Mouse (Mus musculus) heart, adult 2 months (tissue): ENCODE data around the gene Agmat. TPM values are rescaled to one million over a fixed set of nuclear protein-coding genes. Genes with fewer than 3 reads are reported as not detected.

Experiments used
- DNase-seq, 2 experiments: peaks; one replicate each; pipeline ENCODE4 v3.0.0; 2021
- H3K27ac ChIP-seq: fragments of 200-600 bp; 2 replicates; pipeline ENCODE4 v1.8.1; 2022
- H3K27me3 ChIP-seq: fragments of 200-500 bp; 2 replicates; pipeline ENCODE4 v1.6.1; 2012; ENCODE audit warnings: mild to moderate bottlenecking, low read length, inconsistent platforms, mixed read lengths; ENCODE audit not compliant: control insufficient read depth, insufficient read depth
- H3K36me3 ChIP-seq: fragments of 200-500 bp; 2 replicates; pipeline ENCODE4 v1.6.1; 2012; ENCODE audit warnings: low read length, inconsistent platforms; ENCODE audit not compliant: control insufficient read depth, insufficient read depth
- H3K4me1 ChIP-seq: fragments of 200-500 bp; 2 replicates; pipeline ENCODE4 v1.6.1; 2011; ENCODE audit warnings: low read length; ENCODE audit not compliant: control insufficient read depth, insufficient read depth
- H3K4me3 ChIP-seq: fragments of 200-600 bp; 2 replicates; pipeline ENCODE4 v1.8.1; 2022
- H3K79me2 ChIP-seq: fragments of 200-500 bp; replicated peaks from 2 replicates; pipeline ENCODE4 v1.6.1; 2012; ENCODE audit warnings: mild to moderate bottlenecking, inconsistent platforms, low read length, moderate library complexity, mixed read lengths; ENCODE audit not compliant: control insufficient read depth, insufficient read depth
- H3K9ac ChIP-seq: fragments of 200-500 bp; 2 replicates; pipeline ENCODE4 v1.6.1; 2012; ENCODE audit warnings: low read depth, mild to moderate bottlenecking, control low read depth, inconsistent platforms, low read length, mixed read lengths
- CTCF ChIP-seq: fragments of 200-600 bp; IDR thresholded peaks from 2 replicates; pipeline ENCODE4 v1.8.1; 2022; ENCODE audit warnings: antibody characterized with exemption, mild to moderate bottlenecking, moderate library complexity
- EP300 ChIP-seq: fragments of 200-500 bp; IDR thresholded peaks from 2 replicates; pipeline ENCODE4 v1.6.1; 2011; ENCODE audit warnings: low read depth, low read length, control low read depth; ENCODE audit not compliant: insufficient read depth
- POLR2A ChIP-seq: fragments of 200-500 bp; IDR thresholded peaks from 2 replicates; pipeline ENCODE4 v1.6.1; 2011; ENCODE audit warnings: mild to moderate bottlenecking, low read depth, low read length, control low read depth; ENCODE audit not compliant: insufficient read depth
- WGBS: fragments of 180-500 bp; shearing (Covaris S2); methylation state at CpG from one replicate; pipeline ENCODE4 v1.1.7; 2018; 5-methylcytosine and 5-hydroxymethylcytosine counted together
- intact Hi-C: fragments of 180-260 bp; cut with DNase I; formaldehyde crosslinking; loops from one replicate; pipeline ENCODE4 v1.15.1; 2025
- polyA plus RNA-seq: library from polyadenylated mRNA; depleted of rRNA; stranded (reverse); fragments of >200 nt; gene quantifications from 2 replicates; pipeline ENCODE4 v1.2.3, GENCODE M21; 2012; rRNA removed
- total RNA-seq, 2 experiments: library from RNA; stranded (reverse); gene quantifications; 2 replicates each; pipeline ENCODE4 v1.2.3; 2021

Gene Agmat
- total and polyA plus RNA-seq, 3 experiments = 0.23 to 0.57 (median 0.32) TPM

DNA sequence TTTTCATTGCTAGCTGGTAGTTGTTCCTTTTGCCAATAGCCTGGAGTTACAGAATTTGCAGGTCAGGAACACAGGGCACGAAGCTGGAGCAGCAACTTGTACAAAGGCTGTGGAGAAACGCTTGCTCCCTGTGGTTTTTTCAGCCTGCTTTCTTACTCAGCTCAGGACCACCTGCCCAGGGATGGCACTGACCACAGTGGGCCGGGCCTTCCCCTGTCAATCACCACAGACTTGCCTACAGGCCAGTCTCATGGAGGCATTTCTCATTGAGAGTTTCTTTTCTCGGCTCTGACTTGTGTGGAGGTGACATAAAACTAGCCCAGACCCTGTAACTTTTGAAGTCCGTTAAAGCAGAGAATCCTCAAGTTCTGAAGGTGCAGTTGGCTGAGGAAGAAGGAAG, 51.1 kb downstream of the Agmat start:
- Histone ChIP-seq H3K4me1 (peaks cover 3% of the 10 kb centered on the region), H3K9ac (no peak overlapping the region), H3K4me3 (no peak overlapping the region), H3K79me2 (0 out of 2 replicates have a peak, but pooled peaks cover 4% of the 10 kb centered on the region), H3K36me3 (no peaks in the 10 kb centered on the region; the same call in 1 of the 2 replicates), H3K27ac (no peak overlapping the region), H3K27me3 (no peaks in the 10 kb centered on the region)
- no peak for TF ChIP-seq CTCF
- no peak for TF ChIP-seq POLR2A
- TF ChIP-seq EP300 = no peak
- WGBS = 92% methylated on average over 5 of the region's 5 CpGs
- intact Hi-C loops = loop anchor here (10.0 kb wide), 1 partner anchor 663 kb away; the partner anchor contains the start of gene Szrd1
- no peak for DNase-seq

DNA sequence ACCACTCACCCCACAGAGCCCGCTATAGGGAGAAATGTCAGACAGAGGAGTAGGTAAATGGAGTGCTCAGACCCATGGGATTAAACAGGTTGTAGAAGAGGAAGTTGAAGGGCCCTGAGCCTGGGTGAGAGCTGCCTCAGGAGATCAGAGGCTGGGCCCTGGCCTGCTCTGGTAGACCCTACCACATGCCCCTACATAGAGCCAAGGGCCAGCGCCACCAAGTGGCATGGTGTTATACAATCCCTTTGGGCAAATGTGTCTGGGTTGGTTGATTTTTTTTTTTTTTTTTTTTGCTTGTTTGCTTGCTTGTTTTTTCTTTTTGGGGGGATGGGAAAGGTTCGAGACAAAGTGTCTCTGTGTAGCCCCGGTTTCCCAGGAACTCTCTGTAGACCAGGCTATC, 57.6 kb downstream of the Agmat start:
- no peak overlapping the region for H3K27ac ChIP-seq
- WGBS = 85% methylated on average over 4 of the region's 4 CpGs
- no peaks in the 10 kb centered on the region for H3K27me3 ChIP-seq
- H3K4me1 ChIP-seq = no peaks in the 10 kb centered on the region
- H3K9ac ChIP-seq = no peak overlapping the region
- H3K79me2 ChIP-seq = no peaks in the 10 kb centered on the region
- intact Hi-C loops = no loop called here
- TF ChIP-seq CTCF (peak; percentile 24; the same call in 1 of the 2 replicates), POLR2A (no peak)
- H3K4me3 ChIP-seq = no peak overlapping the region
- H3K36me3 ChIP-seq = no peaks in the 10 kb centered on the region
- no peak for DNase-seq

DNA sequence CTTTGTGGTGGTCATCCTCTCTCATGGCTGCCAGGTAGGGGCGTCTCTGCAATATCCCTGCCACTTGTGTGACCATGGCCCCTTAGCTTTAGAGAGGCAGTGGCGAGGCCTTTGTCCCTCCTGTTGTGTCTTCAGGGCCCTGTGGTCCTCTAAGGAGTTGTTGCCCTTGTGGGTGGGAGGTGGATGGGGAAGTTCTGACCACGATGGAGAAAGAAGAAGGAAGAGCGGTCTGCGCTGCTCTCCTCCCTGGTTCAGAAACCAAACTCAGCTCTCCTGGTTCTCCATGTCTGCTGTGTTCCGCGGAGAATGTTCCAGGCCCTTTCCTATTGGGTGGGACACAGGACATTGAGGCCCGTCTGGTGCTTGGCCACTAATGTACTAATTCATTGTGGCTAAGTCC, 59.4 kb downstream of the Agmat start:
- peak in 1 of 2 experiments; percentile 11 for DNase-seq
- no peak overlapping the region for H3K9ac ChIP-seq
- no peaks in the 10 kb centered on the region for H3K36me3 ChIP-seq
- no peaks in the 10 kb centered on the region for H3K27me3 ChIP-seq
- no peaks in the 10 kb centered on the region for H3K79me2 ChIP-seq
- TF ChIP-seq CTCF (no peak), EP300 (no peak), POLR2A (no peak)
- WGBS = 89% methylated on average over 8 of the region's 8 CpGs
- H3K27ac ChIP-seq = no peak overlapping the region
- H3K4me1 ChIP-seq = no peaks in the 10 kb centered on the region
- no peak overlapping the region for H3K4me3 ChIP-seq
- intact Hi-C loops = no loop called here

Other genes starting within 250 kb of the Agmat start
- gene Spen, start 208.1 kb upstream of the Agmat start, total RNA-seq = 10 to 100 TPM; 28.0 to 28.9 TPM
- 10.7 and 11.5 TPM in 2 replicates for gene Spen, start 208.1 kb upstream of the Agmat start, polyA plus RNA-seq
- 100 to 1,000 TPM; 236 to 263 TPM for gene Fblim1, start 140.6 kb upstream of the Agmat start, total RNA-seq
- gene Fblim1, start 140.6 kb upstream of the Agmat start, polyA plus RNA-seq = 297 and 303 TPM in 2 replicates
- gene Tmem82, start 128.0 kb upstream of the Agmat start, total RNA-seq = 10 to 100 TPM; 16.5 to 20.2 TPM
- gene Tmem82, start 128.0 kb upstream of the Agmat start, polyA plus RNA-seq = 35.5 and 36.6 TPM in 2 replicates
- 100 to 1,000 TPM; 118 to 132 TPM for gene Slc25a34, start 122.9 kb upstream of the Agmat start, total RNA-seq
- gene Slc25a34, start 122.9 kb upstream of the Agmat start, polyA plus RNA-seq = 183 and 258 TPM in 2 replicates
- gene Plekhm2, start 81.8 kb upstream of the Agmat start, total RNA-seq = 100 to 1,000 TPM in 1 of 2 experiments, 10 to 100 TPM in 1; 95.2 to 126 TPM
- 111 and 144 TPM in 2 replicates for gene Plekhm2, start 81.8 kb upstream of the Agmat start, polyA plus RNA-seq
- not detected for gene Rsc1a1, start 61.1 kb upstream of the Agmat start, total RNA-seq
- gene Rsc1a1, start 61.1 kb upstream of the Agmat start, polyA plus RNA-seq = 4.6 and 8.8 TPM in 2 replicates
- gene Ddi2, start 23.3 kb upstream of the Agmat start, total RNA-seq = 10 to 100 TPM; 28.6 to 29.4 TPM
- gene Ddi2, start 23.3 kb upstream of the Agmat start, polyA plus RNA-seq = 8.7 and 14.2 TPM in 2 replicates
- 10 to 100 TPM; 20.4 to 24.9 TPM for gene Dnajc16, start 44.3 kb downstream of the Agmat start, total RNA-seq
- 12.5 and 20.9 TPM in 2 replicates for gene Dnajc16, start 44.3 kb downstream of the Agmat start, polyA plus RNA-seq
- 1 to 10 TPM; 7.5 to 8.1 TPM for gene Casp9, start 46.9 kb downstream of the Agmat start, total RNA-seq
- gene Casp9, start 46.9 kb downstream of the Agmat start, polyA plus RNA-seq = 10.0 and 15.5 TPM in 2 replicates
- gene Cela2a, start 79.5 kb downstream of the Agmat start, total RNA-seq = not detected
- 0.26 and 0.62 TPM in 2 replicates for gene Cela2a, start 79.5 kb downstream of the Agmat start, polyA plus RNA-seq
- gene Ctrc, start 99.7 kb downstream of the Agmat start, total RNA-seq = not detected
- not detected in 2 replicates for gene Ctrc, start 99.7 kb downstream of the Agmat start, polyA plus RNA-seq
- gene Efhd2, start 128.2 kb downstream of the Agmat start, total RNA-seq = 10 to 100 TPM; 19.4 to 21.2 TPM
- gene Efhd2, start 128.2 kb downstream of the Agmat start, polyA plus RNA-seq = 28.4 and 33.0 TPM in 2 replicates